Mouse (Mus musculus) myocyte (in vitro differentiated cells): Measurements from ENCODE around the gene Rasgrf1.

ENCODE experiments used
- E2F4 ChIP-seq: IDR thresholded peaks from one replicate; pipeline ENCODE4 v1.6.1; 2011; ENCODE audit warnings: mild to moderate bottlenecking, control low read depth, moderate library complexity; ENCODE audit not compliant: insufficient read depth
- MYOG ChIP-seq, 3 experiments: IDR thresholded peaks; one replicate each; pipeline ENCODE4 v1.6.1; 2011; ENCODE audit warnings: control low read depth in 2 of 3, low read depth in 2 of 3, mild to moderate bottlenecking in 2 of 3; ENCODE audit not compliant: insufficient read length in 2 of 3, control insufficient read depth in 1 of 3, insufficient read depth in 1 of 3
- POLR2A ChIP-seq: IDR thresholded peaks from one replicate; pipeline ENCODE4 v1.6.1; 2011; ENCODE audit warnings: low read depth, mild to moderate bottlenecking, control low read depth, moderate library complexity; ENCODE audit not compliant: insufficient read length
- POLR2AphosphoS2 ChIP-seq: IDR thresholded peaks from one replicate; pipeline ENCODE4 v1.6.1; 2011; ENCODE audit warnings: low read depth, control low read depth; ENCODE audit not compliant: insufficient read length
- REST ChIP-seq: IDR thresholded peaks from one replicate; pipeline ENCODE4 v1.6.1; 2011; ENCODE audit warnings: mild to moderate bottlenecking, control low read depth, moderate library complexity; ENCODE audit not compliant: insufficient read depth, insufficient read length
- SRF ChIP-seq: IDR thresholded peaks from one replicate; pipeline ENCODE4 v1.6.1; 2011; ENCODE audit warnings: low read depth; ENCODE audit not compliant: control insufficient read depth, insufficient read length
- TCF12 ChIP-seq: IDR thresholded peaks from one replicate; pipeline ENCODE4 v1.6.1; 2011; ENCODE audit warnings: mild to moderate bottlenecking, control low read depth; ENCODE audit not compliant: poor library complexity, insufficient read depth, severe bottlenecking
- USF1 ChIP-seq: IDR thresholded peaks from one replicate; pipeline ENCODE4 v1.6.1; 2011; ENCODE audit warnings: low read depth, mild to moderate bottlenecking, control low read depth, moderate library complexity

DNA sequence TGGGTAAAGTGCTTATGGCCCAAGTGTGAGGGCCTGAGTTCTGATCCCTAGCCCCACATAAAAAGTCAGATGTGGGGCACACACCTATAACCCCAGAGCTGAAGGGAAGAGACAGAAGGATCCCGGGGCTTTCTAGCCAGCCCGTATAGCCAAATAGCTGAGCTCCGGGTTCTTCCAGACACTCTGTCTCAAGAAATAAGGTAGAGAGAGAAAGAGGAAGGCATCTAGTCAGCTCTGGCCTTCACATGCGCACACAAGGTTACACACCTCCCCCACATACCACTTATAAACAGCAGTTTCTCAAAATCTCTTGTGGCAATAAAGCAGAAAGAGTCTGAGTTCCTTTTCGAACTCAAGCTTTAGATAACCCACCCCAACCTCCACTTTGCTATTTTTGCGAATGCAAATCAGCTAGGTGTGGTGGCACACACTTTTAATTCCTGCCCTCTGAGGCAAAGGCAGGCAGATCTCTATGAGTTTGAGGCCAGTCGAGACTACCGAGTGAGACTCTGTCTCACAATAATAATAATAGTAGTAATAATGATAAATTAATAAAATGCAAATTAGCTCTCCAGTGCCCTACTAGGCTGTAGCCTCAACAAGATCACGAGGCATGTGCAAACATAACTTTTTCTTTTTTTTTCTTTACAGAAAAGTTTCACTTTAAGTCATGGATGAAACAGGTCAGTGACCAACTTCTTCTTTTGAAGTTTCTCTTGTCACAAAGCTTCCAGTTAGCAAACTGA, 150.3 kb downstream of the Rasgrf1 start:
- TF ChIP-seq POLR2A (no peak), TCF12 (no peak), POLR2AphosphoS2 (no peak), USF1 (no peak), MYOG (IDR thresholded peaks at IDR 0.05; ENCODE audit: control insufficient read depth in 1 of 3, insufficient read depth in 1 of 3, insufficient read length in 2 of 3, low read depth in 2 of 3) (no peak), SRF (no peak), E2F4 (no peak), REST (no peak)
